Mouse (Mus musculus): ENCODE results near the gene Csmd2.

DNA sequence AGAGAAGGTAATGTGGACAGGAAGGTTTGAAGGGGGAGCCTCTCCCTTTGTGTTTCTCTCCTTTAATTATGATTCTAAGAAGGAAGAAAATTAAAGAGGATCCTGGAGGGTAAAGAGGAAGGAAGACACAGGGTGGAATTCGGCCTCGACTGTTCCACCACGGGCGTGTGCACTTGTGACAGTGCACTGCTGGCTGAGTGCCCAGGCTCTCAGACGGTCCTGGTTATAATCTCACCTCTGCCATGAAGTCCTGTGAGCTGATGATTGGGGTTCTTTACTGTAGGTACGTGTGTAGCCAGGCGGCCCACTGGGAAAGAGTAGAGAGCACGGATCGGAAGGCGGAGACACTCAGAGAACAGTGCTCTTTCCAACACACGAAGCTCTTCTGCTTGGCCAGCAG is 285.5 kb downstream of the Csmd2 start:
- no peak for TF ChIP-seq POLR2A (IDR thresholded peaks at IDR 0.05; ENCODE audit: borderline replicate concordance, low read depth, low read length)
- no peak for TF ChIP-seq CTCF (IDR thresholded peaks at IDR 0.05; ENCODE audit: low read depth, low read length)

Data from bone marrow macrophage, adult 2 months (primary cell).